Comparison of ENCODE assay signal across 8 mouse cellular contexts in genomic region chr6:97486813-97487361, GRCm38 (mm10).
DNase-seq lines count a peak whose midpoint lies in the region; ATAC-seq lines count a peak whose summit lies in the region.

No protein-coding gene starts in this region.

- DNase-seq in cerebellum, adult 8-10 months = peak; percentile 12
- DNase-seq in cerebellum, adult 9-10 months = no peak
- DNase-seq in embryonic facial prominence, embryonic 10.5 days (ENCODE audit: low spot score) = peak; percentile 24
- peak; percentile 19 for DNase-seq in hindbrain, embryonic 11.5 days (ENCODE audit: low spot score)
- no peak for DNase-seq in liver, embryonic 13.5 days
- peak; percentile 52 for DNase-seq in testis, postnatal 10 days (ENCODE audit: low spot score)
- DNase-seq in embryo, embryonic 11 days = no peak

- H3K4me2 ChIP-seq in hindbrain, embryonic 11.5 days (replicated peaks; ENCODE audit: low read depth, low read length) = peak overlapping the region; percentile 71
- H3K4me2 ChIP-seq in liver, embryonic 13.5 days = peak overlapping the region; percentile 67

- peak overlapping the region; percentile 63 for H3K4me3 ChIP-seq in embryonic facial prominence, embryonic 10.5 days
- H3K4me3 ChIP-seq in hindbrain, embryonic 11.5 days (ENCODE audit: low read depth, low read length) = peak overlapping the region; percentile 32
- H3K4me3 ChIP-seq in liver, embryonic 13.5 days (replicated peaks) = peak overlapping the region; percentile 41

- no peak for ATAC-seq in hindbrain, embryonic 11.5 days (ENCODE audit: low FRiP score)
- ATAC-seq in liver, embryonic 13.5 days (ENCODE audit: low read depth) = no peak
- no peak for ATAC-seq in CD4-positive, CD25-positive, alpha-beta regulatory T cell, adult 4 months

- 17% methylated on average over 11 of the region's 11 CpGs for WGBS in embryonic facial prominence, embryonic 10.5 days
- WGBS in hindbrain, embryonic 11.5 days = 25% methylated on average over 11 of the region's 11 CpGs
- WGBS in liver, embryonic 13.5 days (ENCODE audit: insufficient replicate concordance) = 22% methylated on average over 11 of the region's 11 CpGs

- no peak overlapping the region for H3K9ac ChIP-seq in hindbrain, embryonic 11.5 days (ENCODE audit: low read depth, low read length)
- H3K9ac ChIP-seq in liver, embryonic 13.5 days = no peak overlapping the region

- H3K9me3 ChIP-seq in embryonic facial prominence, embryonic 10.5 days = no peaks in the 10 kb centered on the region
- H3K9me3 ChIP-seq in hindbrain, embryonic 11.5 days (ENCODE audit: control insufficient read depth, low read length) = no peaks in the 10 kb centered on the region
- H3K9me3 ChIP-seq in liver, embryonic 13.5 days (replicated peaks) = no peaks in the 10 kb centered on the region

- peaks cover 25% of the 10 kb centered on the region for H3K4me1 ChIP-seq in embryonic facial prominence, embryonic 10.5 days
- peaks cover 12% of the 10 kb centered on the region for H3K4me1 ChIP-seq in hindbrain, embryonic 11.5 days (replicated peaks; ENCODE audit: control insufficient read depth, insufficient read depth, low read length)
- H3K4me1 ChIP-seq in liver, embryonic 13.5 days (replicated peaks) = peaks cover 6% of the 10 kb centered on the region

- no peaks in the 10 kb centered on the region for H3K36me3 ChIP-seq in embryonic facial prominence, embryonic 10.5 days (replicated peaks)
- no peaks in the 10 kb centered on the region for H3K36me3 ChIP-seq in hindbrain, embryonic 11.5 days (ENCODE audit: control insufficient read depth, insufficient read depth, low read length)
- no peaks in the 10 kb centered on the region for H3K36me3 ChIP-seq in liver, embryonic 13.5 days

- H3K27me3 ChIP-seq in embryonic facial prominence, embryonic 10.5 days (replicated peaks; ENCODE audit: low read depth, poor library complexity, severe bottlenecking) = peaks cover 57% of the 10 kb centered on the region
- peaks cover 4% of the 10 kb centered on the region; the same call in 1 of the 2 replicates for H3K27me3 ChIP-seq in hindbrain, embryonic 11.5 days (ENCODE audit: control insufficient read depth, insufficient read depth, low read length)
- H3K27me3 ChIP-seq in liver, embryonic 13.5 days = peaks cover 38% of the 10 kb centered on the region

- no peak overlapping the region for H3K27ac ChIP-seq in embryonic facial prominence, embryonic 10.5 days (replicated peaks)
- H3K27ac ChIP-seq in hindbrain, embryonic 11.5 days (ENCODE audit: low read depth, low read length) = no peak overlapping the region
- no peak overlapping the region for H3K27ac ChIP-seq in liver, embryonic 13.5 days

Comparison
In these comparisons a context has a peak if more than half of its experiments do, and no peak if none do; other contexts are left out.
1. DNase-seq: peak in cerebellum, adult 8-10 months (single experiment), embryonic facial prominence, embryonic 10.5 days (single experiment), hindbrain, embryonic 11.5 days (single experiment) and testis, postnatal 10 days (single experiment); none in cerebellum, adult 9-10 months (single experiment), liver, embryonic 13.5 days (single experiment) and embryo, embryonic 11 days (single experiment).
2. Peak in every context shown above with its lines, with median percentiles within 50 percentile points of each other: H3K4me3 ChIP-seq.